Mouse (Mus musculus): ENCODE results near the gene Fitm1.

Gene Fitm1

GRCm38 (mm10) chr14:55575302-55575701 lies at the start of gene Fitm1:
Gene Fitm1, plus strand, starts transcription at chr14:55575617.
- DNase-seq = no peak

GRCm38 (mm10) chr14:55526674-55527073 lies 48.7 kb upstream of the Fitm1 start:
- no peak for DNase-seq

- DNase-seq = peak; percentile 29
Observed at GRCm38 (mm10) chr14:55527940-55528339, 47.5 kb upstream of the Fitm1 start.

GRCm38 (mm10) chr14:55536116-55536745 lies 39.2 kb upstream of the Fitm1 start:
- peak; percentile 62 for DNase-seq

- DNase-seq = peak; percentile 93
Observed at GRCm38 (mm10) chr14:55540067-55540786, 35.2 kb upstream of the Fitm1 start, which contains the start of gene Pck2. Gene Pck2, plus strand, starts transcription at chr14:55540266.

GRCm38 (mm10) chr14:55540787-55541321 lies 34.6 kb upstream of the Fitm1 start:
- peak; percentile 86 for DNase-seq

- no peak for DNase-seq
Observed at GRCm38 (mm10) chr14:55542268-55542667, 33.1 kb upstream of the Fitm1 start.

- no peak for DNase-seq
Observed at GRCm38 (mm10) chr14:55544334-55544733, 31.1 kb upstream of the Fitm1 start.

GRCm38 (mm10) chr14:55550191-55550590 lies 25.2 kb upstream of the Fitm1 start:
- DNase-seq = no peak

GRCm38 (mm10) chr14:55551347-55551746 lies 24.1 kb upstream of the Fitm1 start:
- no peak for DNase-seq

GRCm38 (mm10) chr14:55551794-55552193 lies 23.6 kb upstream of the Fitm1 start:
- no peak for DNase-seq

GRCm38 (mm10) chr14:55554635-55555034 lies 20.8 kb upstream of the Fitm1 start:
- DNase-seq = no peak

GRCm38 (mm10) chr14:55555788-55556187 lies 19.6 kb upstream of the Fitm1 start:
- no peak for DNase-seq

- DNase-seq = peak; percentile 89
Observed at GRCm38 (mm10) chr14:55557003-55557402, 18.4 kb upstream of the Fitm1 start.

- DNase-seq = peak; percentile 42
Observed at GRCm38 (mm10) chr14:55557587-55557986, 17.8 kb upstream of the Fitm1 start.

- no peak for DNase-seq
Observed at GRCm38 (mm10) chr14:55558740-55559448, 16.5 kb upstream of the Fitm1 start.

- peak; percentile 96 for DNase-seq
Observed at GRCm38 (mm10) chr14:55559799-55560201, 15.6 kb upstream of the Fitm1 start, which contains the start of gene Dcaf11. Gene Dcaf11, plus strand, starts transcription at chr14:55560006.

- DNase-seq = peak; percentile 99
Observed at GRCm38 (mm10) chr14:55560202-55561073, 15.0 kb upstream of the Fitm1 start, which contains the start of gene A730061H03Rik. Gene A730061H03Rik, minus strand, starts transcription at chr14:55560406.

GRCm38 (mm10) chr14:55561860-55562259 lies 13.6 kb upstream of the Fitm1 start:
- peak; percentile 28 for DNase-seq

GRCm38 (mm10) chr14:55563249-55563648 lies 12.2 kb upstream of the Fitm1 start:
- no peak for DNase-seq

- no peak for DNase-seq
Observed at GRCm38 (mm10) chr14:55565748-55566147, 9.7 kb upstream of the Fitm1 start.

- DNase-seq = peak; percentile 26
Observed at GRCm38 (mm10) chr14:55567496-55567895, 7.9 kb upstream of the Fitm1 start.

Measured in kidney, postnatal 14 days (tissue).